Mouse (Mus musculus): ENCODE data around the gene Cavin2.

The Cavin2 gene

GRCm38 (mm10) chr1:51307056-51307455, 18.1 kb downstream of the Cavin2 start:
- intact Hi-C loops (cut with DNase I): no loop called here

GRCm38 (mm10) chr1:51315476-51315875, 26.6 kb downstream of the Cavin2 start:
- intact Hi-C loops (cut with DNase I): no loop called here

GRCm38 (mm10) chr1:51323506-51323905, 34.6 kb downstream of the Cavin2 start:
- intact Hi-C loops (cut with DNase I): no loop called here

GRCm38 (mm10) chr1:51328541-51328940, 39.6 kb downstream of the Cavin2 start:
- intact Hi-C loops (cut with DNase I): no loop called here

GRCm38 (mm10) chr1:51332986-51333385, 44.1 kb downstream of the Cavin2 start:
- intact Hi-C loops (cut with DNase I): loop anchor here (1.0 to 10.0 kb wide), 2 partner anchors 188 to 368 kb away; no protein-coding TSS in a partner anchor

- intact Hi-C loops (cut with DNase I): loop anchor here (1.0 to 10.0 kb wide), 2 partner anchors 189 to 371 kb away; no protein-coding TSS in a partner anchor
These were observed 44.8 kb downstream of the Cavin2 start for GRCm38 (mm10) chr1:51333557-51334285.

- intact Hi-C loops (cut with DNase I): loop anchor here (1.0 to 10.0 kb wide), 2 partner anchors 189 to 372 kb away; no protein-coding TSS in a partner anchor
These were observed 45.4 kb downstream of the Cavin2 start for GRCm38 (mm10) chr1:51334289-51334688.

- intact Hi-C loops (cut with DNase I): loop anchor here (10.0 kb wide), 1 partner anchor 190 kb away; no protein-coding TSS in a partner anchor
These were observed 46.2 kb downstream of the Cavin2 start for GRCm38 (mm10) chr1:51335081-51335480.

GRCm38 (mm10) chr1:51344160-51344559, 55.2 kb downstream of the Cavin2 start:
- intact Hi-C loops (cut with DNase I): no loop called here

- intact Hi-C loops (cut with DNase I): no loop called here
These were observed 58.7 kb downstream of the Cavin2 start for GRCm38 (mm10) chr1:51347596-51347995.

GRCm38 (mm10) chr1:51348631-51349030, 59.7 kb downstream of the Cavin2 start:
- intact Hi-C loops (cut with DNase I): no loop called here

GRCm38 (mm10) chr1:51349291-51349967, 60.5 kb downstream of the Cavin2 start:
- intact Hi-C loops (cut with DNase I): no loop called here

Measured in adrenal gland (tissue).